Mouse (Mus musculus) liver, postnatal 0 days (tissue): ENCODE data around the gene Nfkbiz.

Experiments
- CTCF ChIP-seq: sonication (generic); IDR thresholded peaks from 2 replicates; pipeline ENCODE4 v1.5.1; 2016; ENCODE audit warnings: antibody characterized with exemption, low read depth
- EP300 ChIP-seq: IDR thresholded peaks from 2 replicates; pipeline ENCODE4 v1.6.1; 2016; ENCODE audit warnings: antibody characterized with exemption, low read depth, mild to moderate bottlenecking

GRCm38 (mm10) chr16:55832617-55833016 is 6.1 kb downstream of the Nfkbiz start:
- no peak for TF ChIP-seq CTCF
- TF ChIP-seq EP300, result no peak
